Mouse (Mus musculus) adrenal gland, postnatal 4 days (tissue): ENCODE data around the gene Amotl2. TPM values are rescaled to one million over a fixed set of nuclear protein-coding genes. Genes with fewer than 3 reads are reported as not detected.
A peak's percentile ranks its signal among the peaks of the same experiment; 100 is the strongest.

Experiments used
- DNase-seq, 2 experiments: peaks; one replicate each; pipeline ENCODE4 v3.0.0; 2021 to 2022; ENCODE audit warnings: low spot score in 2 of 2, mixed read lengths in 2 of 2
- total RNA-seq, 2 experiments: library from RNA; stranded (reverse); gene quantifications; 2 replicates each; pipeline ENCODE4 v1.2.3; 2021

Amotl2 gene
- total RNA-seq, 2 experiments from 2014 or later: 80.9 to 94.5 TPM

- no peak for DNase-seq
Measured at GRCm38 (mm10) chr9:102769257-102769656, 52.8 kb downstream of the Amotl2 start.

- DNase-seq: no peak
Measured at GRCm38 (mm10) chr9:102770190-102770589, 53.7 kb downstream of the Amotl2 start.

- DNase-seq: no peak
Measured at GRCm38 (mm10) chr9:102771308-102771895, 54.9 kb downstream of the Amotl2 start.

GRCm38 (mm10) chr9:102777631-102778591 is 61.4 kb downstream of the Amotl2 start:
- DNase-seq: no peak

- peak; percentile 87 to 88 for DNase-seq
Measured at GRCm38 (mm10) chr9:102779493-102779892, 63.0 kb downstream of the Amotl2 start.

Other genes starting within 250 kb of the Amotl2 start
- gene Ky, start 210.9 kb upstream of the Amotl2 start, total RNA-seq: 1 to 10 TPM; 1.6 to 4.0 TPM
- 100 to 1,000 TPM; 238 to 248 TPM for gene Anapc13, start 90.4 kb upstream of the Amotl2 start, total RNA-seq
- 10 to 100 TPM; 41.8 to 47.9 TPM for gene Cep63, start 90.1 kb upstream of the Amotl2 start, total RNA-seq
- gene Ryk, start 118.2 kb downstream of the Amotl2 start, total RNA-seq: 10 to 100 TPM; 63.2 to 64.9 TPM